Mouse (Mus musculus): ENCODE measurements around the gene Dcaf6.

DNA sequence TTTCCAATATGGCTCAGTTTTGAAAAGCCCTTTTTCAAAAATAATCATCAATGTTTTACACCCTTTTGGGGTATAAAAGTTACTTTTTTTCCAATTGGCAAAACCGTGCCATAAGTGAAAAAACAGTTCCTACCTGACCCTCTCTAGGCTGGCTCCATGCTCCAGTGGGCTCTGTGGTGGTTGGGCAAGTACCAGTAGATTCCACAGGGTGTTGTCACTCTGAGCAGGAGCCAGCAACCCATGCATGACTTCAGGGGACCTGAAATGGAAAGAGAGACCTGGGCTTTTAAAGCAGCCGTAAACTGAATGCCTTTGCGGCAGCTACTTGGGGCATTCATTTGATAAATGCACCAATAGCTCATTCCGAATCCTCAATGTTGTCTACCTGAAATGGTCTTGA lies 89.3 kb downstream of the Dcaf6 start:
- TF ChIP-seq CTCF (IDR thresholded peaks at IDR 0.05; ENCODE audit: insufficient read depth, low read depth, low read length) (no peak), POLR2A (IDR thresholded peaks at IDR 0.05; ENCODE audit: insufficient read depth, low read depth, low read length) (no peak)
